Mouse (Mus musculus) thymus, postnatal 0 days (tissue): ENCODE data around the gene Spen. TPM values are rescaled to one million over a fixed set of nuclear protein-coding genes. Genes with fewer than 3 reads are reported as not detected.
"Not testable (repeated sequence)": the region's sequence is repeated elsewhere in the genome, so short reads cannot be mapped to it uniquely, and the experiment has no call there.

Experiments
- DNase-seq: peaks from one replicate; pipeline ENCODE4 v3.0.0-alpha.2; 2015; ENCODE audit warnings: low spot score
- polyA plus RNA-seq: library from polyadenylated mRNA; unstranded; fragments of >200 nt; fragmentation: Nextera tagmentation; extraction: Ambion mirVana; gene quantifications from 2 replicates; pipeline ENCODE4 v1.2.1, GENCODE M21; 2015

Gene Spen
- polyA plus RNA-seq, 1 experiment from 2014 or later, result 9.3 TPM

DNA sequence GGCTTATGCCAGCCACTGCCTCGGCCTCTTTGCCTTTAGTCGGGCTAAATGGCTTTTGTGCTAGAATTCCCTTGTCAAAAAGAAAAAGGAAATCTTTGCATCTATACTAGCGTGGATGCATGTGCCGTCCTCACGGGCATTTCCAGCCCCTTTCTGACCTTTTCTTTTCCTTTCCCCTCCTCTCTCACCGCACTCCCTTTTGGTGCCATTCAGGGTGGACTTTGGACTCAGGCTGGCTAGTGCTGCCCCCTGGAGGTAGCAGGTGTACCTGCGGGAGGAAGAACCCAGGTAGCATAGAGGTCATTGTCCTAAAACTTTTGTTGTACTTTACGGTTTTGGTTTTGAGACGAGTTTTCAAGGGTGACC lies 21.5 kb upstream of the Spen start:
- peak; percentile 81 for DNase-seq

DNA sequence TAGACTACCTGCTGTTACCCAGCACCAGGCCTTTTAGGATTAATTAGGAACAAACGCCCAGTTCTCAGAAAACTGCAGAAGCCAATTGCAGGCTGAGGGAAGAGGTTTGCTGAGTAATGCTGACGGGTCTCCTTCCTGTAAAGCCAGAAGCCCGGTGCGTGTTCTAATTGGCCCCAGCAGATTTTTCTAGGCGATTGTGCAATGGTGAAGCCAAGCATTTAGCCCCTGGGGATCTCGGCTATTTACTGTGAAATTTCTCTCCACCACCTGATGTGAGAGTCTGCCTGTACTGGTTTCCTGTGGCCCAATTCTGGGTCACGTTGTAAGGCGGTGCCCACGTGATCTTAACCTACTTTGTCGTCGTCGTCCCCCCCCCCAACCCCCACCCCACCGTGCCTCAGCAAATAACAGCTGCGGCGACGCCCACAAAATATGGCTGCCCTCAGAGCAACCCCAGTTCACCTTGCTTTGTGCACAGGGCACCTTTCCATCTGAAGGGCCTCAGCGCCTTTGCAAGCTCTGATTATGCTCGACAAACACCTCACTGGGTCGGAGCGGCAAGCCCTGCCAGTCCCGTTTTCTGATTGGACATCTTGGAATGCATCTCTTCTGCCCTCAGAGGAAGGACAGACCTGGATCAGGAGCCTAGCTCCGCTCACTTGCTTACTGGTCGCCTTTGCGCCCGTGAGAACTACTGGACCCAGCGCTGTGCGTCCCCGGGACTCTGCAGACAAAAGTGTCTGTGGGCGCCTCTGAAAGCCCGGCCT lies 20.9 kb upstream of the Spen start:
- peak; percentile 91 for DNase-seq

DNA sequence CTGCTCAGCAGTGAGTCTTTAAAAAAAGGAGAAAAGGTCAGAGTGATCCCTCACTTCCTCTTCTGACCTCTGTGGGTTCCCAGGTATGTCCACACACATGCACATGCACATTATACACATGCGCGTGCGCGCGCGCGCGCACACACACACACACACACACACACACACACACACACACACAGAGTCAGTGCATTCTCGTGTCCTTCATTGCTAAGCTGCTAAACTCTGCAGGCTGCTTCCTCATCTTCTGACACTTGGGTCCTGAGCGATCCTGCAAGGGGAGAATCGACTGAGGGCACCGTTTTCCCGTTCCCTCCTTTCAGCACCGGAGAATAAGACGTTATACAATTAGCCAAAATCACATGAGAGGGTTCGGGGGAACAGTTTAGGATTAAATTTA lies 20.3 kb upstream of the Spen start:
- DNase-seq, result peak; percentile 66

DNA sequence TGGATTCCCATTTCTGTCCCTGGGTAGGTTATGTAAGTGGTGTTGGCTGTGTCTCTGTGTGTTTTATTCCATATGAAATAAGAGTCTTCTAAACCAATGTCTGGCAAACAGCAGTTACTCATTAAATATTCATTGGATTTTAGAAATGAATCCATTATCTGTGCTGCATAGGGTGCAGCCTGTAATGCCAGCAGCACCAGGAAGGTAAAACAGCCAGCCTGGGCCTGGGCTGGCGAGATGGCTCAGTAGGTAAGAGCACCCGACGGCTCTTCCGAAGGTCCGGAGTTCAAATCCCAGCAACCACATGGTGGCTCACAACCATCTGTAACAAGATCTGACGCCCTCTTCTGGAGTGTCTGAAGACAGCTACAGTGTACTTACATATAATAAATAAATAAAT lies 17.8 kb upstream of the Spen start:
- DNase-seq, result not testable (repeated sequence)

DNA sequence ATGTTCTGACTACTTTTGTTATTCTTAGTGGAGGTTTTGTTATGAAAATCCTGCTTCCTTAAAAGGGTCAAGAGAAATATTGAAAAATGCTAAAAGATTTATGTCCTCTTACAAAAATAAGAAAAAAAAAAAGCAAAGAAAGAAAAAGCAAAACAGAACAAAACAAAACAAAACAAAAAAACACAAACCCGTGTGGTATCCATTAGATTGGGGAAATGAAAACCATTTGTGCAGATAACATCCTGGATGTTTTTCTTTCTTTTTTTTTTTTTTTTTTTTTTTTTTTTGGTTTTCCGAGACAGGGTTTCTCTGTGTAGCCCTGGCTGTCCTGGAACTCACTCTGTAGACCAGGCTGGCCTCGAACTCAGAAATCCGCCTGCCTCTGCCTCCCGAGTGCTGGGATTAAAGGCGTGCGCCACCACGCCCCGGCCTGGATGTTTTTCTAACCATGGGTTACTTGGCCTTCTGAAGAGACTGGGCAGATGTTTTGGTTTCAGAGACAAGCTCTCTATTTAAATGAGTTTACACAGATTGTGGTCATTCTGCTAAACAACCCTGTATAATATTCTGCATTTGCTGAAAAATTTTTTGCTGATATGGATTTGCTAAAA lies 16.0 kb upstream of the Spen start:
- DNase-seq, result not testable (repeated sequence)

DNA sequence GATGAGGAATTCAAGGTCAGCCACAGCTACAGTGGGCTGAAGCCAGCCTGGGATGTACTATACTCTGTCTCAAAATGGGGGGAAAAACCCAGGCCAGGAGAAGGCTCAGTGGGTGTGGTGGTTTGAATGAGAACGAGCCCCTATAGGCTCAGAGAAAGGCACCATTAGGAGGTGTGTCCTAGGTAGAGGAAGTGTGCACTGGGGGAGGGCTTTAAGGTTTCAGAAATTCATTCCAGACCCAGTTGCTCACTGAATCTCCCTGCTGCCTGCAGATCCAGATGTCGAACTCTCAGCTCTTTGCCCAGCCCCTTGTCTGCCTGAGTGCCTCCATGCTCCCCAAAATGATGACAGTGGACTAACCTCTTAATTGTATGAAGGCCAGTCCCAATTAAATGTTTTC lies 14.1 kb upstream of the Spen start:
- peak; percentile 59 for DNase-seq

DNA sequence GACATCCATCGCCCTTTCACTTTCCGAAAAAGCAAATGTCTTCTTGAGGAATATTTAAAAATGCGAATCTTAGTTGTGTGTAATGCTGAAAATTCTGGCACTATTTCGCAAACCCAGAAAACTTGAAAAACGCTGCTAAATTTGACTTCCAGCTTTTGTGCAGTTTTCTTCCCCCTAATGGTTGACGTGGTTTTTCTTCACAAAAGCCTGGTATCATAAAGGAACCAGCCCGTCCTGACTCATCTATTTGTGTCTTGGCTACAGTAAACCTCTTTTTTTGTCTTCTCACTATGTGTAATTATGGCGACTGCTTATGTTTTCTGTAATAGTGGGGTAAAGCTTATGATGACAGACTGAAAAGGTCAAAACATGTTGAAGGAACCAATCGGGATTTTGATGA lies 8.9 kb upstream of the Spen start:
- no peak for DNase-seq

DNA sequence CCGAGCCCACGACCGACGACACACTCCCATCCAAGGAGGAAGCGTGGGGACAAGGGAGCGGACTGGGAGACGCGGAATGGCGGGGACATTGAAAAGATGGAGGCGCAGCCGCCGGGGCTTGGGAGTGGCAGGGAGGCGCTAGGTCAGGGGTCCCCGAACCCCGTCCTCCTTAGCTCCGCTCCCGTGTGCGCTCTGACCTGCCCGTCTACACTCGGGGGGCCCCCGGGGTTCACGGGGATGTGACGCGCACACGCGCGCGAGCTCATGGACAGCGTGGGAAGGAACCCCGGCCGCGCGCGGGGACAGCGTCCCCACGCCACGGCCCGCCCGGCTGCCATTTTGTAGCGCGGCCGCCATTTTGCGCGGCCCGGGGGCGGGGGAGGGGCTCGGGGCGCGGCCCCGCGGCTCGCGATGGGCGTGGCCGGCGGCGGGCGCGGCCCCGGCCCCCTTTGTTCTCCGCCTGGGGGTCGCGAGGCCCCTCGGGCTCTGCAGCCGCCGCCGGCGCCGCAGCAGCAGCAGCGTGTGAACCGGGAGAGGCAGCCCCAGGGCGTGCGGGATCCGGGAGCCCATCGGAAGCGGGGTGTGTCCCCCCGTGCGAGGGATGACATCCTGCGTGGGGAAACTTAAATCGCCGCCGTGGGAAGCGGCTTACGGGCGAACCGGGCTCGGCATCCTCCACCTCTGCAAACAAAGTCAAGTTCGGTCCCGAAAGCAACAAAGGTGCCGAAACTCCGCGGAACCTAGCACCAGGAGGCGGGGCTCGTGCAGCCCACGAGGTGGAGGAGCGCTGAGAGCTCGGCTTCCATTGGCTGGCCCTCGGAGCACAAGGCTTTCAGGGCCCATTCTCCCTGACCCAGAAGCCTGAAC lies 8.2 kb upstream of the Spen start:
- peak; percentile 90 for DNase-seq

DNA sequence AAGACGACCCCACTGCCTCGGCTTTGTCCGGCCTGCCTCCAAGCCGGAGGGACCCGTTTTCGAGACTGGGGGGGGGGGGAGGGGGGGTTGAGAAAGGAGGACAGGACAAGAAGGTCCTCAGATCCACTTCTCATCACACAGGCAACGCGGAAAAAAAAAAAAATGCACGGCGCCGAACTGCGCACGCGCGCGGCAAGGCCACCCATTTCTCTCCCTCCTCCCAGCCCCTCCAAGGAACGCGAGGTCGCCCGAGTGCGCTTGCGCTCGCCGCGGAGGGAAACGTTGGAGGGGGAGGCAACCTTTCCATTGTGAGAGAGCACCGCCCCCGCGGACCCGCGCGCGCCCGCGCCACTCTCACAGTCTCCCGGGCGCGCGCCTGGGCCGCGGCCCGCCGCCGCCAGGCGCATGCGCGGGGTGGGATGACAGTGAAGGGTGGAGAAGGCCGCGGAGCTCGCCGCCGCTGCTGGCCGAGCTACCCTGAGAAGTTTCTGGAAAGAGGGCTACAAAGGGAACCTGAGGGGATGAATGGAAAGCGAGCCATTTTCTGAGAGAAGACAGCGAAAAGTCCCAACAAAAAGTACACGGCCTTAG lies 7.4 kb upstream of the Spen start:
- peak; percentile 100 for DNase-seq

DNA sequence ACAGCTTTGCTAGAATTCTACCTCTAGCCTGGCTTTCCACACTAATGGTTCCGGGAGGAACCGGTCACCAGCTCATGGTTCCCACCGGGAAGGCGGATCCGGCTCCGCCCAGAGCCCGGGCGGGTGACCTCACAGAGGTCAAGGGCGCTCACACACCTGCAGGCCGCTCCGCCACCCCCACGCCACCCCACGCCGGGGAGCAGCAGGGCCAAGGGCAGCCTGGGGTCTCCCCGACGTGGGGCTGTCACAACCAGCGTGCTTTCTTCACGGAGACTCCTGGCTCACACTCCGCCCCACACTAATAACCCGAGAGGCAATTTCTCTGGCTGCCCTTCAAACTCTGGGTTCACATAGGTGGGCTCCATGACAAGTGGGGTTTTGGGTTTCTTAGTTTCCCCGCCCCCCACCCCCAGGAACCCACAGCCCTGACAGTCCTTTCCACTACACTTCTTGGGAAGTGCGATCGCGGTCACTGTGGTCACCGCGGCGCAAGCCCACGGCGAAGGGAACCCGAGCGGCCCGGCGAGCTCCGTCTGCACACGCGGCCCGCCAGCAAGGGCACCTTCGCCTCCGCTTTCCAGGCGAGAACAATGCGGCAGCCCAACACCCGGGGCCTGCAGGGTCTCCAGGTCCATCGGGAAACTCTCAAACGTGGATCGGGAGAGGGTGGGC lies 6.8 kb upstream of the Spen start:
- DNase-seq, result peak; percentile 36

DNA sequence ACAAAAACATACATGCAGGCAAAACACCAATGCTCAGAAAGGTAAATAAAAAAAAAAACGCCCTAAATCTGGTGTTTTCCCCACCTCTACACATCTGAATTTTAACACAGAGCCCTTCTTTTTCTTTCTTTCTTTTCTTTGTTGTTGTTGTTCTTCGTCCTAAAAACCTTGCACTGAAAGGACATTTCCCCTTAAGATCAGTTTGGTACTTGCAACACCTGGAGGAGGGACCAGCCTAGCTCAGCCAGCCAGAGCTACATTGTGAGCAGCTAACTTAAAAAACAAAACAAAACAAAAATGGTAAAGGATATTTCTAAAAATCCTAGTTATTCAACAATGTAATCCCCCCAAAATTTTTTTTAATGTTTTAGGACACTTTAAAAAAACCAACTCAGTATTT lies 6.1 kb upstream of the Spen start:
- no peak for DNase-seq

DNA sequence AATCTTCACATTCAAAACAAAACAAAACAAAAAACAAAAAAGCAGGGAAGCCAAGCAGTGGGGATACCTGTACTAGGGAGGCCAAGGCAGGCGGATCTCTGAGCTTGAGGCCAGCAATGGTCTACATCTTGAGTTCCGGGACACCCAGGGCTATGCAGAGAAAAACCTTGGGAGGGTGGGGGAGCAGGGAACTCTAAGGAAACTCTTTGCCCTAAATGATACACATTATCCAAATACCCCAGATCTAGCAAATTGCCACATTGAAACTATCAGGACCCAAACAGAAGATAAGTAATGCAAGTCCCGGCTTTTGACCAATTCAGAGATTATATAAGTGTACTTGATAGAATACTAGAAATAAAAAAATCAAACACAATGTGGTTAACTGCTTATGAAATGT lies 5.2 kb upstream of the Spen start:
- no peak for DNase-seq

DNA sequence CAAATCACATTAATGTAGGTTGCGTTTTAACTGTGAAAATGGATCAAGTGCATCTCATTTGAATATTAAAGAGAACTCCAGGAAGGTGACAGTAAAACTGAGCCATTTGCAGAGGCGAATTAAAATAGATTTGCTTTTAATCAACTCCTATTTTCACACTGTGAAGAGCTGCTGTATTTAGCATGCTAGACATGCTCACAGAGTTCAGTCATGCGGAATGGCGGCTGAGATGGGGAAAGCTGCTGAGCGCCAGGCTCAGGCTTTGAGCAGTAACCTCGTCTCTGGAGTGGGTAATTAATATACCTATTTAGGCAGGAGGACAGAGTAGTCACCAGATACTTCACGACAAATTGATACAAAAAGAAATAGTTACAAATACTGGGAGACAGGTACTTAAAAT lies 3.5 kb upstream of the Spen start:
- no peak for DNase-seq

DNA sequence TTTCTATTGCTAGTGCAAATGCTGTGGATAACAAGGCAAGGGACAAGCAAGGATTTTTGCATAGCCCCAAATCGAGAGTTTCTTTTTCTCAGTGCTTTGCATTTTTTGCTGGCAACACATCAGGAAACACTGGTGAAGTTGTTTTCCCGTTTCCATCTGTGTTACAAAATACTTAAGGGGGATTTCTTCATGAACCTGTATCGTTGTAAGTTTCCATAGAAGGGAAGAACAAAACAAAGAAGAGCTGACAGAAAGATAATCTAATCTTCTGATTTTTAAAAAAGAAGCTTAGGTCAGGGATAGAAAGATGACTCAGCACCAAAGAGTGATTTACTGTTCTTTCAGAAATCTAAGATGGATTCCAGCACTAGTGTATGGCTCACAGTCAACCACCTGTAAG lies 2.4 kb upstream of the Spen start:
- DNase-seq, result no peak

DNA sequence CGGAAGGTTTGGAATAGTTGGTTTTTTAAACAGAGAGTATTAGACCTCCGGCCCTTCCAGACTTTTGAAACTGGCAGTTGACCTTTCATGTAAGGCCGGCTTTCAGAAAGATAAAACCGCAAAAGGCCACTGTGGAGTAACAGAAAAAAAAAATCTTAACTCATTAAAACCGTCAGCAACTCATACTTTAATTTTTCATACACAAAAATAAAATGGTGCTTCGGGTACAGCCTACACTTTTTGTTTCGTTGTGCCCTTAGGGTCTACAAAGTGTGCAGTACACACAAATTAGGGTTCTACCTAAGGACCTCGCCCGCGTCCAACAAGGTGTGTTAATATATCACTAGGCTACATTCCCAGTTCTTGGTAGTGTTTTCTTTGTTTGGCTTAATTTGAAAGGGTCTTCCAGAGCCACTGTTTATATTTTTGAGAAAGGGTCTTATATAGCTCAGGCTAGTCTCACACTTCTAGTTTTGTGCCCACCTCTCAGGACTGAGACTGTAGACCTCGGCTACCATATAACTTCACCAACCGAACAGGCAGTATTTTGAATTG lies 893 bp upstream of the Spen start:
- no peak for DNase-seq

DNA sequence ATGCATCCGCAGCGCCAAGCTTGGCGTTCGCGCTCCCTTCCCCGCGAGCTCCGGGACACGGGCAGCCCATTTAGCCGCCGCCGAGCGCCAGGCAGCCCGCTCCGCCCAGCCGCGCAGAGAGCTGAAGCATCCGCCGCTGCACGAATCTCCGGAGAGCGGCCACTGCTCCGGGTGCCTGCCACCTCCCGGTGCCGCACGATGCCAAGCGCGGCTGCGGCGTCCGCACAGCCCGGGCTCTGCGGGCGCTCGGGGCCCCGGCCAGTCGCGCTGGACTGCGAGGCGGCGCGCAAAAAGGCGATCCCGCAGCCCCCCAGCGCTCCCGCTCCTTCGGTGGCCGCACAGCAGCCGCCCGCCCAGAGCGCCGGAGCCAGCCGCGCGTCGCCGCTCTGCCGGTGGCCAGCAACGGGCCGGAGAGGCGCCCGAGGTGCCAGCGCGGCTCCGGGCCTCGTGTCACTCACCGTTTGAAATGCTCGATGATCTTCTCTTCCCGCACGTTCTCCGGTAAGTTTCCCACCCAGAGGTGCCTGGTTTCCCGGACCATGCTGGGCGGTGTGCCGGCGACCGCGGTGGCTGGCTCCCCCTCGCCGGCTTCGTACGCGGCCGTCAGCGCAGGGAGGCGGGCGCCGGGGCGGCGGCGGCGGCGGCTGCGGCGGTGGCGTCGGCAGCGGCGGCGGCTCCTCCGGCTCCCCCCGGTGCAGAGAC lies 540 bp downstream of the Spen start:
- peak; percentile 54 for DNase-seq

DNA sequence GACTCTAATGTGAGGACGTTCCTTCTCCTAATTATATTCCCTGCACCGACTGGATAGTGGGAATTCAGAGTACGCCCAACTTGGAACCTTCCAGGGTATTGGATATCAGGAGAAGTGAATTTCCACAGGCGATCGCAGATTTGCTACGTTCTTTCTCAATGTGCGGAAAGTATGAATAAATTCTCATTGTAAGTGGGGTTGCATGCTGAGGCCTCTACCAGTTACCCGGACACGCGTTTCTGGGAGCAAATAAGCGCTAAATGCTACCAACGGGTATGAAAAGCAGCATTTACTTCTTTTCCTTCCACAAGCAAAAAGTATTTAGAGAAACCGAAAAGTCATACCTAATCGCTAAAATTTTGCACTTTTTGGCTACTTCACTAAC lies 1.2 kb downstream of the Spen start:
- DNase-seq, result peak; percentile 32

DNA sequence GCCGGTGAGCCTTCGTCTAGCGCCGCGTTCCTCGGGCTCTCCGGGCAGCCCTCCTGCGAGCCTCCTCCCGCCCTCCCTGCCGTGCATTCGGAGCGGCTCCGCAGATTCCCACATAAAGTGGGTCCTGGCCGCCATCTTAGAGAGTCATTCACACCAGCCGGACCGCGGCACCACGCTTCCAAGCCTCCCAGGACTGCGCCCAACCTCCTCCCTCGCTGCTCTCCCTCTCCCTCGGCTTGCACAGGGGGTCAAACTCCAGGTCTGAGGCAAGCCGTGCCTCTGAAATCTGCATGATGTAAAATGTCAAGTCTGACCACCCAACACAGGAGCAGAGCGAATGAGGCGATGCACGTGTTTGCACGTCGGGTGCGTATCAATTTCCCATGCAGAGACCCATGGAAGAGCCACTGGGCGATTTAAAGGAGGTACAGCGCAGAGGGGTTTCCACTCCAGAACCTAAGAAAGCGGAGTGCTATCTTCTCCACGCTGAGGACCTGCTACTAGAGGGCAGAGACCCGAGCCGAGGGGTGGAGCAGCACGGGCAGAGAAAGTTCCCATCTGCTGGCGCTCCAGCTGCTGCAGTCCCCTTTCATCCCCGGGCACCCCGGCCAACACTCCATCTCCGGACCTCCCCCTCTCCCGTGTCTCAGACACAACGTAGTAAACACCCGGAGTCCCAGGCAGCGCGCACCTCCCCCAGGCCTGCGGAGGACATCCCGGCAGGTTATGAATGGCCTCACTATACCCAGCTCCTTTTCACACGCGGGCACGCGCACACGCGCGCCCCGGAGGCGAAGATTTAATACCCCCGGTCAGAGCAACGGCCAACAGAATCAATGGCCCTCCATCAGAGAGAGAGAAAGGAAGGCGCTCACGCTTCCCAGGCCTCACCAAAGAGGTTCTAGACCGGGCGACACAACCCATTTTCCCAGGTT lies 1.8 kb downstream of the Spen start:
- peak; percentile 30 for DNase-seq

DNA sequence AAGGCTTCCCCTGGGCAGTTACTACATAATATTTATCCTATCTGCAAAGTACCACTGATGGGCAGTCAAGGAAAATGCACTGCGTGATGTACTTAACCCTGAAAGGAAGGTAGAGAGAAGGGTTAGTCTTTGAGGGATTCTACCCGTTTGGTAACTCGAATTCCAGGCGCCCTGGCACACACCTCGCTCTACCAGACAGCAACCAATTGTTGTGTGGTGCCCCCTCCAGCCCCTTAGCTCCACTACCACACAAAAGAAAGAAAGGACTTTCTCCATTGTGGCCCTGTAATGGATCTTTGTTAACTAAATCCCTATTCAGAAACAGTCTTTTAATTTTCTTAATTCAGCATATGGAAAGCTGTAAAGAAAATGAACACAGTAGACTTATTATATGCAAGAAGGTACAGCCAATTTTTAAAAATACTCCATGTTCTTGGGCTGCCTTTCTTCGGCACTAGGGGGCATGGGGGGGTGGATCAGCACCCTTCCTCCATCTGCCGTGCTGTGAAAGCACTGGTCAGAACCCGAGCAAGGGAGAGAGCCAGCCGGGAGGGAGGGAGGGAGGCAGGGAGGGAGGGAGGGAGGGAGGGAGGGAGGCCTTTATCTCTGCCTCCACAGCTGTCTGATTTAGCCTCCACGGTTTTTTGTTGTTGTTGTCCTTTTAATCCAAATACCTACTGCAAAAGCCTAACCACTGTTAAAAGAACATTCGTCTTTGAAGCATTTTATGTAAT lies 3.3 kb downstream of the Spen start:
- peak; percentile 52 for DNase-seq
